Mouse (Mus musculus) stomach, embryonic 14.5 days (tissue): ENCODE measurements at regions not wholly inside any gene's neighbourhood (a gene's known extent, or its start where the extent isn't known, plus 50 kb on each side); places are given as distances from the start of the nearest gene placed in this dataset.

Experiments
- ATAC-seq: fragments of 200-750 bp; cut with Nextera tagmentation; 2 replicates; pipeline ENCODE4 v1.8.0; 2017; ENCODE audit warnings: low read depth, moderate TSS enrichment; ENCODE audit not compliant: insufficient number of reproducible peaks, insufficient read depth, low FRiP score
- H3K27ac ChIP-seq: fragments of 300-500 bp; sonication (generic); 2 replicates; pipeline ENCODE4 v1.5.1; 2014; ENCODE audit warnings: mild to moderate bottlenecking, low read length, moderate library complexity, mixed read lengths
- H3K27me3 ChIP-seq: fragments of 300-500 bp; sonication (generic); 2 replicates; pipeline ENCODE4 v1.6.1; 2014; ENCODE audit warnings: low read length, control low read depth, mixed read lengths; ENCODE audit not compliant: control insufficient read depth, insufficient read depth
- H3K36me3 ChIP-seq: fragments of 300-500 bp; sonication (generic); 2 replicates; pipeline ENCODE4 v1.6.1; 2014; ENCODE audit warnings: mild to moderate bottlenecking, control low read depth, low read length, moderate library complexity, mixed read lengths; ENCODE audit not compliant: control insufficient read depth, insufficient read depth
- H3K4me1 ChIP-seq: fragments of 300-500 bp; sonication (generic); 2 replicates; pipeline ENCODE4 v1.6.1; 2014; ENCODE audit warnings: low read length, control low read depth, mixed read lengths; ENCODE audit not compliant: control insufficient read depth, insufficient read depth
- H3K4me2 ChIP-seq: fragments of 300-500 bp; sonication (generic); replicated peaks from 2 replicates; pipeline ENCODE4 v1.6.1; 2014; ENCODE audit warnings: low read depth, low read length, control low read depth
- H3K4me3 ChIP-seq: fragments of 300-500 bp; sonication (generic); 2 replicates; pipeline ENCODE4 v1.5.1; 2014; ENCODE audit warnings: low read depth, low read length, control low read depth
- H3K9ac ChIP-seq: fragments of 300-500 bp; sonication (generic); replicated peaks from 2 replicates; pipeline ENCODE4 v1.6.1; 2014; ENCODE audit warnings: low read depth, mild to moderate bottlenecking, control low read depth, low read length, moderate library complexity, mixed read lengths
- H3K9me3 ChIP-seq: fragments of 300-500 bp; sonication (generic); 2 replicates; pipeline ENCODE4 v1.6.1; 2016; ENCODE audit warnings: low read depth, low read length, control low read depth; ENCODE audit not compliant: control insufficient read depth
- WGBS: fragments of 180-500 bp; shearing (Covaris S2); extraction: QIAGEN DNeasy Blood & Tissue Kit; methylation state at CpG from one replicate; pipeline ENCODE4 v1.1.7; 2014; 5-methylcytosine and 5-hydroxymethylcytosine counted together

DNA sequence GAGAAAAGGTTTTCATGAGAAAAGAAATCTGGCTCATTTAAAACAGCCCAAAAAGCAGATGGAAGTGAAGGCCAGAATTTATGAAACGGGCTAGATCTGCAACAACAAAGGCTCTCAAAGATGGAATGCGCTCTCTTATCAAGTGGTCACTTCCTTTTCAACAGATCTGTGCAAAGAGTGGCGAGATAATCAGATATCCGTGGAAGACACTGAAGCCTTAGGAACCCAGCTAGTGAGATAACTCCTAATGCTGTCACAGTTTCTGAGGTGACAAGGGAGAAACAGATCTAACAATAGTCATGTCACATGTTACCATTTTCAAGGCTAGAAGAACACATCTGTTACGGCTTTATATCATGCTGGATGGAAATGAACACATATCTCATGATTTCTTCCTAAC lies 107.1 kb downstream of the Tmco5 start:
- no peaks in the 10 kb centered on the region for H3K4me1 ChIP-seq
- H3K27ac ChIP-seq: no peak overlapping the region
- 48% methylated on average over 5 of the region's 5 CpGs for WGBS
- no peak overlapping the region for H3K9ac ChIP-seq
- no peak overlapping the region for H3K4me3 ChIP-seq
- no peaks in the 10 kb centered on the region for H3K9me3 ChIP-seq
- H3K36me3 ChIP-seq: no peaks in the 10 kb centered on the region
- no peak for ATAC-seq
- H3K27me3 ChIP-seq: no peaks in the 10 kb centered on the region
- H3K4me2 ChIP-seq: no peak overlapping the region

DNA sequence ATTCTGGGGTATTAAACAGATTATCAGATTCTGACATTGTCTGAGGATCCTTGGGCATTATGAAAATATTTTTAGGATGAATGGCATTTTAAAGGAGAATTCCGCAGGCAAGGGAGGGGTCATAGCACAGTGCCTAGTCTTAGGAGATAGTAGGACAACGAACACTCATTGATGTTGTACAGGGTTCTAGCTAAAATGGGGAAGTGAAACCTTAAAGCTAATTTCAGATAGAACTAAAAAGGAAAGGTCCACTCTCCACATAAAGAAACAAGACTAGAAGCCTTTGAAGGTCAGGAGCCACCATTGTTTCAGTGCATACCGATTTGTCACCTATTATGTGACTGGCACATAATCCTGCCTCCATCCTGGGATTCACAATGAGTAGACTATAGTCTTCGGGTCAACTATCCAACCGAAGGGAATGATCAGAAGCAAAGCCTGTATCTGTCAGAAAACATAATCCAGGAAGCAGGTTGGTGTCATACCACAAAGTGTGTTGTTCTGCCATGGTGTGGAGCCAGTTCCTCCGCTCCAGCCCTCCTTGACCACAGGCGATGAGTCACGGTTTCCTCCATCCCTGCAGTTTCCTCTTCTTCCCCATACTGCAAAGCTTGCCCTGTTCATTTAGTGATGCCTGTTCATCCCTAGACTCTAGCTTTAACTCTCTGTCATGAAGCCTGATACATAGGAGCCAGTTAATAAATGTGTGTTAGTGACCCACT lies 110.6 kb downstream of the Tmco5 start:
- Histone ChIP-seq H3K27ac (no peak overlapping the region), H3K36me3 (no peaks in the 10 kb centered on the region), H3K4me3 (no peak overlapping the region), H3K4me2 (no peak overlapping the region), H3K9ac (no peak overlapping the region), H3K9me3 (no peaks in the 10 kb centered on the region), H3K4me1 (no peaks in the 10 kb centered on the region), H3K27me3 (no peaks in the 10 kb centered on the region)
- no peak for ATAC-seq
- WGBS: 88% methylated on average over 8 of the region's 8 CpGs

DNA sequence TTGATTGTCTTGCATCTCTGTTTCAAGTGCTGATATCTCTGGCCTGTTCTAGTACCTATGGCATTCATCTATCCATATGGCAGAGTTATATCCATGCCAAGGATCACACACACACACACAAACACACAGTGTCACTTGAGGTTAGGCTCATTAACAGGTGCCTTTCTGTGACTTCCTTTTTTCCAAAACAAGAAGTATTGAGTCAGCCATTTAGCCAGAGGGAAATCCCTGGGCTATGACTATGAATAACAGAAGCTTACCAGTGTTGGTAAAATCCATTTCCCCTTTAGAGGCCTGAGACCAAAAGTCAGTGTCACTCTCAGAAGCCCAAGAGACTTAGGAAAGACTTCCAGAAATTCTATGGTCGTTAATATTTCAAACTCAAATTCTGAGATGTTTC lies 111.6 kb downstream of the Tmco5 start:
- no peaks in the 10 kb centered on the region for H3K9me3 ChIP-seq
- no peak overlapping the region for H3K4me3 ChIP-seq
- no peaks in the 10 kb centered on the region for H3K4me1 ChIP-seq
- no peak for ATAC-seq
- no peak overlapping the region for H3K27ac ChIP-seq
- 65% methylated on average over 1 of the region's 1 CpGs for WGBS
- no peaks in the 10 kb centered on the region for H3K27me3 ChIP-seq
- H3K36me3 ChIP-seq: no peaks in the 10 kb centered on the region
- no peak overlapping the region for H3K9ac ChIP-seq
- no peak overlapping the region for H3K4me2 ChIP-seq

DNA sequence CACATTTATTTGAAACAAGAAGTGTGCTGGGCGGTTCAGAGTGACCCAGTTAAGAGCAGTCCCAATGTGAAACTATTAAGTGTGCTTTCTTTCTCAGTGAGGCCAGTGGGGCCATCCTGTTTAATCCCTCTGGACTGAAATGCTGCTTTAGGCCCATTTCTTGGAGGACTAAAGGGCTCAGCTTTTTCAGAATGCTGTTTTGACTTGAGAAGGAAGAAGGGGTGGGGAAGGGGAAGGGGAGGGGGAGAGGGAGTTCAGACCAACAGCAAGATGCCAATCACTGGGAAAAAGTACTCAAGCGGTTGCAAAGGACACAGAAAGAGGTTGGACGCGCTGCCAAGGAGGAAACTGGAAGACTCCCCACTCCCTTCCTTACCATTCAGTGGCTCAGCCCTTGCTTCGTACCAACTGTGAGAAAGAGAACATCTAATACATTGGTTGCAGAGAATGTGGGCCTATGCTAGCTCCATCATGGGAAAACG lies 113.1 kb downstream of the Tmco5 start:
- H3K9me3 ChIP-seq: no peaks in the 10 kb centered on the region
- H3K27me3 ChIP-seq: no peaks in the 10 kb centered on the region
- 81% methylated on average over 6 of the region's 6 CpGs for WGBS
- no peak overlapping the region for H3K4me3 ChIP-seq
- H3K27ac ChIP-seq: no peak overlapping the region
- ATAC-seq: no peak
- H3K4me1 ChIP-seq: no peaks in the 10 kb centered on the region
- H3K36me3 ChIP-seq: no peaks in the 10 kb centered on the region
- no peak overlapping the region for H3K4me2 ChIP-seq
- H3K9ac ChIP-seq: no peak overlapping the region

DNA sequence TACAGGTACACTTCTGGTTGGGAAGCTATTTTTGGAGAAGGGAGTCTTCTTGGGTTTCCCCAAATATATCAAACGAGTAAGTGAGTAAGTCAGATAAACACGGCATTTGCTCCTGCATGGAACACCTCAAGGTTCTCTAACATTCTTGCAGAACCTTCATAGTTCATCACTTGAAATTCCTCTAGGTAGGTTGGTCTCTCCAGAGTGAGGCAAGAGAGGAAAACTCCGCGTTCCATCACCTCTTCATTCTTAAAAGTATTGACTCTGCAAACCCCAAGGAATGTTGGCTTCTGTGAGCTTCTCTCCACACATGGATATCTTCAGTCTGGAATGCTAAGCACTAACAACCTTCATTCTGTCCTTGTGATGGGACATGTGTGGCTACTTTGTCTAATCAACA lies 115.2 kb downstream of the Tmco5 start:
- Histone ChIP-seq H3K4me1 (no peaks in the 10 kb centered on the region), H3K9ac (no peak overlapping the region), H3K27me3 (no peaks in the 10 kb centered on the region), H3K9me3 (no peaks in the 10 kb centered on the region), H3K36me3 (no peaks in the 10 kb centered on the region), H3K27ac (no peak overlapping the region), H3K4me3 (no peak overlapping the region), H3K4me2 (no peak overlapping the region)
- ATAC-seq: no peak
- 75% methylated on average over 4 of the region's 4 CpGs for WGBS

DNA sequence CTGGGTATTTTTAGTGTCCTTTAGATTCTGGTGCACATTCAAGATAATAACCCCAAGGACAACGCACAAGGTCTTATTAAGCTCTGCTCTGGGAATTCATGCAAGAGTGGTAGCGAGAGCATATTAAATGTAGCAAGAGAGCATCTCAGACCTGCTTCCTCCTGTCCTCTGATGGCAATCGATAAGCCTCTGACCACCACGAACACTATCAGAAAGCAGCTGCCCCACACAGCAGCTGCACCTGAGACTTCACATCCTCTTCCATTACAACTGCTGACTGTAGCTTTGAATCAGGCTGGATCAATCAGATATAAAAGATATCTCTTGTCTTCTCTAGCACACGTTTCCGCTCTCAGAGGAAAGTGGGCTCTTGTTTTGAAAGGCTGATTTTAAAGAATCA lies 117.8 kb downstream of the Tmco5 start:
- H3K9me3 ChIP-seq: no peaks in the 10 kb centered on the region
- H3K27ac ChIP-seq: no peak overlapping the region
- H3K4me2 ChIP-seq: no peak overlapping the region
- no peak overlapping the region for H3K4me3 ChIP-seq
- H3K27me3 ChIP-seq: no peaks in the 10 kb centered on the region
- no peak overlapping the region for H3K9ac ChIP-seq
- H3K36me3 ChIP-seq: no peaks in the 10 kb centered on the region
- ATAC-seq: no peak
- WGBS: 86% methylated on average over 6 of the region's 6 CpGs
- no peaks in the 10 kb centered on the region for H3K4me1 ChIP-seq

DNA sequence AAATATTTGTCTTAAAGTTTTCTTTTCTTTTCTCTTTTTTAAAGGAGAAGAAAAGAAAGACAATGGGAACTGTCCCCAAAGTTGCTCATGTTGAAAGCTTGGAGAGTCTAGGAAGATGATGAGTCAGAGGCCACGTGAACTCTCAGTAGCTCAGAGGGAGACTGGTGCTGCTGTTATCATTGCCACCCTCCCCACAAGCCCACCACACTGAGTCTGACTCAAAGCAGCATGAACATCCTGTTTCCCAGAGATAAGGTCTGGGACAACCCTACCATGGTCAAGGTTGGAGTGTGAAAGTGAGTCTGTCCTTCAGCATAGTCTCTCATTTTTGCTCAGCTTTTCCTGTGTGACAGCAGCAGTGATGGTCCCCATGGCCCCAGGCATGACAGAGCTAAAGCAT lies 120.3 kb downstream of the Tmco5 start:
- no peaks in the 10 kb centered on the region for H3K9me3 ChIP-seq
- no peak overlapping the region for H3K4me2 ChIP-seq
- no peaks in the 10 kb centered on the region for H3K4me1 ChIP-seq
- 58% methylated on average over 1 of the region's 1 CpGs for WGBS
- no peak overlapping the region for H3K4me3 ChIP-seq
- H3K27me3 ChIP-seq: no peaks in the 10 kb centered on the region
- H3K27ac ChIP-seq: no peak overlapping the region
- no peaks in the 10 kb centered on the region for H3K36me3 ChIP-seq
- no peak for ATAC-seq
- no peak overlapping the region for H3K9ac ChIP-seq

DNA sequence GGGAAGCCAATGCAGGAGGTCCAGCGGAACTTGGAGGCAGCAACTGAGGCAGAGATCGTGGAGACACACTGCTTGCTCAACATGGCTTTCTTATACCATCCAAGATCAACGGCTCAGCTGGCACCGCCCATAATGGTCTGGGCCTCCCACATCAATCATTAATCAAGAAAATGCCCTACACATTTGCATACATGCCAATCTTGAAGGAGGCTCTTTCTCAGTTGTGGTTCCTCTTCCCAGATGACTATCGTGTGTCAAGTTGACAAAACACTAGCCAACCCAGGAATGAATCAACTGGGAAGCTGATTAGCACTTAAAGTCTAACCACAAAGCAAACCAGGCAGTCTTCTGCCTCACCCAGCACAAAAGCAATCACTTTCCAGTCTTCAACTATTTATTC lies 121.1 kb downstream of the Tmco5 start:
- WGBS: 71% methylated on average over 5 of the region's 5 CpGs
- Histone ChIP-seq H3K4me2 (no peak overlapping the region), H3K36me3 (no peaks in the 10 kb centered on the region), H3K27me3 (no peaks in the 10 kb centered on the region), H3K4me1 (no peaks in the 10 kb centered on the region), H3K9me3 (no peaks in the 10 kb centered on the region), H3K9ac (no peak overlapping the region), H3K4me3 (no peak overlapping the region), H3K27ac (no peak overlapping the region)
- no peak for ATAC-seq

DNA sequence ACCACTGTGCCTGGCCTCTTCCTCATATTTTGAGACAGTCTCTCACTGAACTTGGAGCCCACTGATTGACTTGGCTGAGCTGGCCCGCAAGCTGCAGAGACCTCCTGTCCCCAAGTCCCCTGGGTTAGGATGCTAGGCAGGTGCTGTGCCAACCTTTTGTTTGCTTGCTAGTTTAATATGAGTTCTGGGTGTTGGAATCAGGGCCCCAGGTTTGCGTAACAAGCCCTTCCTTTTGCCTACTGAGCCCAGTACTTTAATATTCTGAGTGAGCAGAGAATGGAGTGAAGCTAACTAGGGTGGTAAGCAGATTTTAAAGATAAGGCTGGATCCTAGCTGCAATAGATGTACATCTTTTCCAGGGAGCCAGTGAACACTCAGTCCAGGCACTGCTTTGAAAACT lies 117.2 kb upstream of the Spred1 start:
- Histone ChIP-seq H3K4me3 (no peak overlapping the region), H3K4me2 (no peak overlapping the region), H3K9me3 (no peaks in the 10 kb centered on the region), H3K4me1 (no peaks in the 10 kb centered on the region), H3K27ac (no peak overlapping the region), H3K9ac (no peak overlapping the region), H3K36me3 (no peaks in the 10 kb centered on the region), H3K27me3 (no peaks in the 10 kb centered on the region)
- no peak for ATAC-seq
- WGBS: 82% methylated on average over 2 of the region's 2 CpGs
